Mouse (Mus musculus) bone marrow, adult 2 months (tissue): Measurements from ENCODE around the gene Fam213a. TPM values are rescaled to one million over a fixed set of nuclear protein-coding genes. Genes with fewer than 3 reads are reported as not detected.

ENCODE experiments used
- H3K27ac ChIP-seq: fragments of 200-500 bp; 2 replicates; pipeline ENCODE4 v1.5.1; 2012; ENCODE audit warnings: low read depth, mild to moderate bottlenecking, control low read depth, inconsistent platforms, low read length; ENCODE audit not compliant: control insufficient read depth, poor library complexity, insufficient read depth
- H3K4me1 ChIP-seq: fragments of 200-500 bp; 2 replicates; pipeline ENCODE4 v1.6.1; 2011; ENCODE audit warnings: low read length; ENCODE audit not compliant: control insufficient read depth, insufficient read depth
- H3K4me3 ChIP-seq: fragments of 200-500 bp; replicated peaks from 2 replicates; pipeline ENCODE3; 2011; ENCODE audit warnings: mild to moderate bottlenecking, low read depth, low read length, control low read depth; ENCODE audit not compliant: control insufficient read depth
- CTCF ChIP-seq: fragments of 200-500 bp; IDR thresholded peaks from 2 replicates; pipeline ENCODE4 v1.5.1; 2011; ENCODE audit warnings: low read length, control low read depth; ENCODE audit not compliant: control insufficient read depth, insufficient read depth
- POLR2A ChIP-seq: fragments of 200-500 bp; IDR thresholded peaks from 2 replicates; pipeline ENCODE4 v1.6.1; 2011; ENCODE audit warnings: low read depth, mild to moderate bottlenecking, control low read depth, low read length, borderline replicate concordance; ENCODE audit not compliant: control insufficient read depth
- WGBS: fragments of 180-500 bp; shearing (Covaris S2); methylation state at CpG from one replicate; pipeline ENCODE4 v1.1.7; 2018; 5-methylcytosine and 5-hydroxymethylcytosine counted together
- polyA plus RNA-seq: library from polyadenylated mRNA; stranded (reverse); fragments of >200 nt; gene quantifications from 2 replicates; pipeline ENCODE4 v1.2.4, GENCODE M21; 2011; ENCODE audit warnings: low replicate concordance; ENCODE audit not compliant: missing spikeins, insufficient read depth, insufficient read length

Gene Fam213a
- polyA plus RNA-seq, 1 experiment: 114 TPM

- H3K4me1 ChIP-seq: no peaks in the 10 kb centered on the region
- no peak overlapping the region for H3K4me3 ChIP-seq
- TF ChIP-seq CTCF (no peak), POLR2A (no peak)
- H3K27ac ChIP-seq: no peak overlapping the region
- WGBS: 84% methylated on average over 4 of the region's 4 CpGs
Observed at GRCm38 (mm10) chr14:41000801-41001200, 12.8 kb downstream of the Fam213a start.

GRCm38 (mm10) chr14:40999904-41000645 is 13.5 kb downstream of the Fam213a start:
- Histone ChIP-seq H3K4me1 (no peaks in the 10 kb centered on the region), H3K4me3 (no peak overlapping the region), H3K27ac (peak overlapping the region; percentile 16; the same call in 1 of the 2 replicates)
- 67% methylated on average over 7 of the region's 7 CpGs for WGBS
- TF ChIP-seq CTCF (no peak), POLR2A (no peak)

DNA sequence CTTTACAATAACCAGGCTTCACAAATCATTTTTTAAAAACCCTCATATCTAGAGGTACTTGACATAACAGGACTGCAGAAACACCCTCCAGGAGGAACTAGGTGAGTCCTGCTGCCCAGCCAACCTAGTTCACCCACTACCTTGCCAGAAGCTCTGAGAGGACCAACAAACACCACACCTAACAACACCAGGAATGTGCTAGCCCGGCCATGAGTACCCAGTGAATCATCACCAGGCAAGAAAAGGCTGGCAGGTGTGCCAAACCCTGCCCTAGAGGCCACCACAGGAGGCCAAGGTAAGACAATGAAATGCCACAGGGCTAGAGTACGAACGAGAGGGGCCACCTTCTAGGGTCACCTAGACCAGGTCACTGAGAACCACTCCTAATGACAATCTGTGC is 17.4 kb downstream of the Fam213a start:
- H3K4me3 ChIP-seq: no peak overlapping the region

DNA sequence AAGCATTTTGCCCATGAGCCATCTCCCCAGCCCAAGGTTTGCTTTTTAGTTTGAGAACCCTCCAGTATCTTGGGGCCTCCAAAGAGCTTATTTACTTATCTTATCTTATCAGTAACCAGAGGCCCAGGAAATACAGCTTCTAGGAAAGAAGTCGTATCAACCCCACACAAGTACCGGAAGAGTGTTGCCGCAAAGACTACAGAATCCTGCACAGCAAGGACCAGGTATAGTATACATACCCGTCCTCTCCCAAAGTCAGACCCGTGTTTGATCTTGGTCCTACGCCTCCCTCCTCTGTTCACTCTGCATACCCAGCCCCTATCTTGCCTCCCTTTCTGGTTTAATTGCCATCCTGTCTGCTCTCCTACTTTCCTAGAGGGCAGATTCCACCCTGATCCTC is 21.1 kb downstream of the Fam213a start:
- H3K4me1 ChIP-seq: no peaks in the 10 kb centered on the region
- 37% methylated on average over 6 of the region's 6 CpGs for WGBS
- H3K4me3 ChIP-seq: no peak overlapping the region

More for the DNA sequence above, 17.4 kb downstream of the Fam213a start:
- WGBS: 86% methylated on average over 3 of the region's 3 CpGs
- Histone ChIP-seq H3K27ac (no peak overlapping the region), H3K4me1 (no peaks in the 10 kb centered on the region)
- TF ChIP-seq CTCF (no peak), POLR2A (no peak)

DNA sequence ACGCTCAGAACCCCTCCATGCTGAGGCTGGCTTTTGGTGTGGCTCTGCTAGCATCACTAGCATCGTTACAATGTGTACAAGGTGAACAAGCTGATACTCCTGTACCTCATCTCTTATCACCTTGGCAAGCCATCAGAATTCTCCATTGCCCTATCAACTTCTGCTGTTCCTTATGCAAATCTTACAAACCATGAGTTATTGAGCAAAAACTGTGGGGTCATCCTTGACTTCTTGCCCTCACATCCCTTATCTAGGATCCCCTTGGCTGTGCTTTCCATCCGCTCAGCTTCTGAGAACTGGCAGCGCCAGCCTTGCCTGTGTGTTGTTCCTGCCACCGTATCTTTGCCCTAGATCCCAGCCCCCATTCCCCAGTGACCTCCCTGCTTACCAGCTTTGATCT is 24.8 kb downstream of the Fam213a start:
- TF ChIP-seq POLR2A: no peak
- TF ChIP-seq CTCF: no peak
- Histone ChIP-seq H3K4me1 (no peaks in the 10 kb centered on the region), H3K4me3 (no peak overlapping the region), H3K27ac (no peak overlapping the region)
- WGBS: 60% methylated on average over 5 of the region's 5 CpGs

More for the DNA sequence above, 21.1 kb downstream of the Fam213a start:
- no peak overlapping the region for H3K27ac ChIP-seq
- TF ChIP-seq POLR2A (no peak), CTCF (no peak)

DNA sequence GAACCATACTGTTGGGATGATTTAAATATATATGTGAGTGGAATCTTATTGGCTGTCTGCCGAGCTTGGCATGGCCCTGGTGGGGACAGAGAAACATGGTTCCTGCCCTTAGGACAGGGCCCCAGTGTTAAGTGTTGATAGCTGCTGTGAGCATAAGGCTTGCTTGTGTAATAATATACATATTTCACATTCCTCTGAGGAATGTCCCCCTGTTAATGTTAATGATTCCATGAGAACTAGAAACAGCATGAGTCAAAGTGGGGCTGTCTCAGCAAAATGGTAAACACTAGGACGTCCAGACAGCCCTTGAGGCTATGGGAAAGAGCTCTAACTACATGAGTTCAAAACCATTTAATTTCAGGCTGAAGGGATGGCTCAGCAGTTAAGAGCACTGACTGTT is 26.4 kb downstream of the Fam213a start:
- no peaks in the 10 kb centered on the region for H3K4me1 ChIP-seq
- TF ChIP-seq POLR2A: no peak
- TF ChIP-seq CTCF: no peak
- no peak overlapping the region for H3K27ac ChIP-seq
- H3K4me3 ChIP-seq: no peak overlapping the region
- WGBS: 77% methylated on average over 2 of the region's 2 CpGs

DNA sequence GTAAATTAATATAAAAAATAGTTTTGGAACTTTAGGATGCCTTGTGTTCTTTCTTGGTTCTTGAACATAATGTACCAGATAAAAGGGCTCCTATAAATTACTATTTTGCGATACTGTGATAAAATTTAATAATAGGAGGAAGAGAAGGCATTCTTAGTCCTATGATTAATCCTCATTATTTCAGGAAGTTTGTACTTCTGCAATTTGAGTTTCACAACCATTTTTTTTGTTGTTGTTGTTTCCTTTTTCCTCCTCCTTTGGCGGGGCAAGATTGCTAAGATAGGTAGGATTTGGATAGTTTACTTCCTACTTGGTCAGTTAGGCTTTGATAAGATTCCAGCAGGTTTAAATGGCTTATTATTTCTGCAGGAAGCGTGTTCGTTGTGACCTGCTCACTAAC is 28.0 kb downstream of the Fam213a start:
- Histone ChIP-seq H3K27ac (no peak overlapping the region), H3K4me1 (no peaks in the 10 kb centered on the region), H3K4me3 (no peak overlapping the region)
- TF ChIP-seq POLR2A (no peak), CTCF (no peak)
- 35% methylated on average over 4 of the region's 4 CpGs for WGBS

DNA sequence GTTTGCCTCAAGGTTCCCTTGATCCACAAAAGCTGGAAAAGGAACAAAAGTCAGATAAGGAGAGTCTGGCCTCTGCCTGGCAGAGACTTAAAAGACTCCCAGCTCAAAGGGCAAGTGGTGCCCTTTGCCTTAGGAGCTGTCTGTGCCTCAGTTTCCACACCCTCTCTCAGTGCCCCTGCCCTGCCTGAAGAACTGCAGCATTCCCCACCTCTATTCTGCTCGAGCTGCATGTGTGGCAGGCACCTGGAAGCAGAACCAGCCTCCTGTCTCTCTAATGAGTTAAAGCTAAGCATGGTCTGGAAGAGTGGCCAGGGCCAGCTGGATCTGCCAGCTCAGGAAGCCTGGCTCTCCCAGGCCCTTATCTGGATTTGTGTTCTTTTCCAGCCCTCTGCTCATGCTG is 33.9 kb downstream of the Fam213a start:
- 66% methylated on average over 1 of the region's 1 CpGs for WGBS
- Histone ChIP-seq H3K4me3 (no peak overlapping the region), H3K4me1 (peaks cover 2% of the 10 kb centered on the region; the same call in 1 of the 2 replicates), H3K27ac (no peak overlapping the region)
- TF ChIP-seq POLR2A (no peak), CTCF (no peak)

DNA sequence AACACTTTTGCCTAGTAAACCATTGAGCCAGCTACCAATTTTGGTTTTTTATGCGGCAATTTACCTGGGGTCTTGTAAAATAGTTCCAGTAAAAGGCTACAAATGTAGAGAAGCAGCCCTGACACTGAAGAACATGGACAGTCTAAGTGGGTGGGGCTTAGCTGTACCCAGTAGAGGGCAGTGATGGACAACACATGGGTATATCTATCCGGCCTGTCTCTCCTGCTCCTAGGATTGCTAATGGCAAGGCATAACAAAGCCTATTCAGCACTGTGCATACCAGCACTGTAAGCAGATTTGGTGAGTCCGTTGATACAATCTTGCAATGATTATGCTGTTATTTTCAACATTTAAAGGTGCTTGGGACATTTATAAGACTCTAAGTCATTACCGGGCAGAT is 34.6 kb downstream of the Fam213a start:
- H3K4me3 ChIP-seq: no peak overlapping the region
- H3K27ac ChIP-seq: no peak overlapping the region
- 60% methylated on average over 4 of the region's 4 CpGs for WGBS
- H3K4me1 ChIP-seq: peaks cover 2% of the 10 kb centered on the region; the same call in 1 of the 2 replicates
- peak; percentile 70 for TF ChIP-seq CTCF
- no peak for TF ChIP-seq POLR2A
